Mouse (Mus musculus) megakaryocyte, embryonic 14.5 days (primary cell): ENCODE measurements around the gene Farsa. TPM values are rescaled to one million over a fixed set of nuclear protein-coding genes. Genes with fewer than 3 reads are reported as not detected.
A peak's percentile ranks its signal among the peaks of the same experiment; 100 is the strongest.

ENCODE experiments used
- H3K27me3 ChIP-seq: replicated peaks from 2 replicates; pipeline ENCODE3; 2012; ENCODE audit warnings: inconsistent platforms
- H3K36me3 ChIP-seq: replicated peaks from 2 replicates; pipeline ENCODE3; 2012; ENCODE audit warnings: low read length, inconsistent platforms, mixed read lengths
- H3K4me1 ChIP-seq: 2 replicates; pipeline ENCODE4 v1.6.1; 2012; ENCODE audit warnings: inconsistent platforms
- H3K4me3 ChIP-seq: replicated peaks from 2 replicates; pipeline ENCODE3; 2012; ENCODE audit warnings: moderate library complexity, mild to moderate bottlenecking, inconsistent platforms
- H3K9me3 ChIP-seq: 2 replicates; pipeline ENCODE4 v1.6.1; 2012; ENCODE audit warnings: inconsistent platforms
- FLI1 ChIP-seq: IDR thresholded peaks from 2 replicates; pipeline ENCODE4 v1.6.1; 2012; ENCODE audit warnings: low read length, inconsistent platforms, mixed read lengths
- GATA1 ChIP-seq: IDR thresholded peaks from 3 replicates; pipeline ENCODE4 v1.6.1; 2012; ENCODE audit warnings: mixed read lengths, low read length, inconsistent platforms, borderline replicate concordance
- polyA plus RNA-seq: library from polyadenylated mRNA; stranded (reverse); fragments of >175 nt; gene quantifications from 2 replicates; pipeline ENCODE4 v1.2.3, GENCODE M21; 2012; ENCODE audit warnings: low replicate concordance; ENCODE audit not compliant: insufficient read depth

Farsa gene
- polyA plus RNA-seq, 1 experiment, result 64.8 TPM

DNA sequence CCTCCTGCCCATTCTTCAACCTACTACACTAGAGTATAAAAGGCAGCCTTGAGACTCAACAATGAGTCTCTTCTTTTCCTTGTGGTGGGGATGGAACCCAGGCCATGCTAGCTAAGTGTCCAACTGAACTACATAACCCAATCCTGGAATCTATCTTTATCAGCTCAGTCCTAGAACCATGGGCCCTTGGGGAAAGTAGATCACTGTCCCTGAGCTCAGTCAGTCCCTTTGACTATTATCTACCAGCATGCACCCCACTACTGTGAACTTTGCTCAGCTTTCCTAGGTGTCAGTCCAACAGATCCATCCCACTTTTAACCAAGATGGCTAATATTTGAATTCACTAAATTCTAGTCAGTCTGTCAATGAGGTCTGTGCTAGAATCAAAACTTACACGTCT is 15.3 kb upstream of the Farsa start:
- H3K4me3 ChIP-seq, result no peak overlapping the region
- no peaks in the 10 kb centered on the region for H3K27me3 ChIP-seq
- H3K36me3 ChIP-seq, result peaks cover 78% of the 10 kb centered on the region
- TF ChIP-seq GATA1, result no peak
- TF ChIP-seq FLI1, result no peak
- H3K9me3 ChIP-seq, result no peaks in the 10 kb centered on the region
- H3K4me1 ChIP-seq, result peaks cover 71% of the 10 kb centered on the region

- peaks cover 51% of the 10 kb centered on the region for H3K36me3 ChIP-seq
- TF ChIP-seq FLI1, result no peak
- TF ChIP-seq GATA1, result no peak
- H3K4me1 ChIP-seq, result peaks cover 66% of the 10 kb centered on the region
- peak overlapping the region; percentile 99 for H3K4me3 ChIP-seq
- no peaks in the 10 kb centered on the region for H3K27me3 ChIP-seq
- no peaks in the 10 kb centered on the region for H3K9me3 ChIP-seq
Measured at GRCm38 (mm10) chr8:84844397-84845070, 12.3 kb upstream of the Farsa start.

GRCm38 (mm10) chr8:84845355-84846093 is 11.3 kb upstream of the Farsa start:
- TF ChIP-seq FLI1 (no peak), GATA1 (no peak)
- H3K27me3 ChIP-seq, result no peaks in the 10 kb centered on the region
- H3K4me3 ChIP-seq, result peak overlapping the region; percentile 99
- H3K9me3 ChIP-seq, result no peaks in the 10 kb centered on the region
- H3K36me3 ChIP-seq, result peaks cover 51% of the 10 kb centered on the region
- H3K4me1 ChIP-seq, result peaks cover 64% of the 10 kb centered on the region

DNA sequence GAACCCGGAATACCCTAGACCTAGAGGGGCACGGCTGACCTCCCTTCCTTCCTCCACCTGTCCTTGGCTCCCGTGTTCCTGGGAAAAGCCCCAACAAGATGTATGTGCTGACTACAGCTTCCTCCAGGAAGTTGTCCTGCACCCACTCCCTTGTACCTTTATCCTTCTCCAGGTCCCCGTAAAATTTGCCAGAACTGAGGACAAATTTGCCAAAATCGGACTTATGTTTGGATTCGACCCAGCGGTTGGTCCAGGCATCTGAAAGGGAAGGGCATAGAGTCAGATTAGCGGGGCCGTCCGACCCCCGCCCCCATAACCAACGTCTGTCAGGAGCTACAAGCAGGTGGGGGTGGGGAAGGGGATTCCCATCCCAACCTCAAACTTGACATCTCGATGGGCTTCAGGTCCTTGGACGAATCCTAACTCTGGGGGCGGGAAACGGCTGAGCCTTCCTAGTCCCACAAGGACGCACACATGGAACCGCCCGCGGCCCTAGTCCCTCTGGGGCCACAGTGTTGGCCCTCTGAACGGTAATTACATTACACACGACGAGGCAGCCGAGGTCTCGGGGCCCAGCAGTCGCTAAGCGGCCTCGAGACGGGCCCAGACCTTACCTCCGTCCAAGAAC is 10.6 kb upstream of the Farsa start:
- no peaks in the 10 kb centered on the region for H3K9me3 ChIP-seq
- H3K36me3 ChIP-seq, result peaks cover 51% of the 10 kb centered on the region
- no peaks in the 10 kb centered on the region for H3K27me3 ChIP-seq
- H3K4me1 ChIP-seq, result peaks cover 62% of the 10 kb centered on the region
- peak overlapping the region; percentile 99 for H3K4me3 ChIP-seq
- TF ChIP-seq FLI1 (no peak), GATA1 (no peak)

GRCm38 (mm10) chr8:84846722-84847572 is 9.8 kb upstream of the Farsa start, which contains the start of gene Calr:
Gene Calr, minus strand, starts transcription at chr8:84846934.
- Histone ChIP-seq H3K9me3 (no peaks in the 10 kb centered on the region), H3K4me1 (peaks cover 55% of the 10 kb centered on the region), H3K27me3 (no peaks in the 10 kb centered on the region), H3K36me3 (peaks cover 45% of the 10 kb centered on the region), H3K4me3 (peak within 1 kb of the TSS; percentile 99)
- no peak for TF ChIP-seq FLI1
- no peak for TF ChIP-seq GATA1

DNA sequence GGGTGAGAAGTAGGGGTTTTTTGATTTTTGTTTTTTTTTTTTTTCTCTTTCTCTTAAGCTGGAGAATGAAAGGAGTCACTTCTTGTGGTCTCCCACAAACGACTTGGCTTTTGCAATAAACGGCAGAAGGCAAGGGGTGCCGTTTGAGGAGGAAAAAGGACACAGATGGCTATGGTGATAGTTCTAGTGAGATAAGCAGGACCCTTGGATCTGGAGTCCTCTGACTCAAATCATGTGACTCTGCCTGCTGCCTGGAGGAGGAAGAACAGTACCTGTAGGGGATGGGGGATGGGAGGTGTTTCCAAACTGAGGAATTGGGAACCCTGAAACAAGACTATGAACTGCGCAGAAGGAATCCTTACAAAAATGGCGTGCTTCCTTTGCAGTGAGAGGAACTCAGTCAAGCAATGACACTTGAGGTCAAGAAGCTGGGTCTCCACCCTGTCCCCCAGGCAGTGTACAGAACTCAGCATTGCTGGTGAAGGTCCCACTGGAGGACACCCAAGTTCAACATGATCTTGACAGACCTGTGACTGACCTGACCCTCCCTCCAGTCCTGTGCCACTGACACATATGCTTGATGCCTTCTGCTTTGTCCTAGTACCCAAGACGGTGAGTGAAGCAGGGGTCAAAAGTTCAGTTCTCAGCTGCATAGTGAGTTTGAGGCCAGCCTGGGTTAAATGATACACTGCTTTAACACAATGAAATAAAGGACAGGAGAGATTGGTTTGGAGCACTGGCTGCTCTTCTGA is 8.9 kb upstream of the Farsa start:
- Histone ChIP-seq H3K27me3 (no peaks in the 10 kb centered on the region), H3K36me3 (peaks cover 36% of the 10 kb centered on the region)
- no peak for TF ChIP-seq FLI1
- TF ChIP-seq GATA1, result no peak

DNA sequence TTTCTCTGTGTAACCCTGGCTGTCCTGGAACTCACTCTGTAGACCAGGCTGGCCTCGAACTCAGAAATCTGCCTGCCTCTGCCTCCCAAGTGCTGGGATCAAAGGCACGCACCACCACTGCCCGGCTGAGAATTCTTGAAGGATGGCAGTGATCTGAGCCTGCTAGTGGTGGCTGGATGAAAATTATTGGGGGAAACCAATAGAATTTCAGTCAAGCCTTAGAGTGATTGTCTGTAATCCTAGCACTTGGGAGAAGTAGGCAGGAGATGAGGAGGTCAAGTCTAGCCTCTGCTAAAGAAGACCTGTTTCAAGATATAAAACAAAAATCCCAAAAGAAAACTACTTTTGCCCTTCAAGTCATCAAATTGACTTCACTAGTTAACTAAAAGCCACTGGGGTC is 355 bp upstream of the Farsa start:
- Histone ChIP-seq H3K4me3 (peak overlapping the region; percentile 96), H3K9me3 (no peaks in the 10 kb centered on the region), H3K36me3 (peaks cover 30% of the 10 kb centered on the region), H3K4me1 (peaks cover 53% of the 10 kb centered on the region), H3K27me3 (no peaks in the 10 kb centered on the region)
- no peak for TF ChIP-seq FLI1
- TF ChIP-seq GATA1, result no peak

More for the DNA sequence above, 8.9 kb upstream of the Farsa start:
- no peaks in the 10 kb centered on the region for H3K9me3 ChIP-seq
- H3K4me3 ChIP-seq, result peak overlapping the region; percentile 99
- H3K4me1 ChIP-seq, result peaks cover 47% of the 10 kb centered on the region

DNA sequence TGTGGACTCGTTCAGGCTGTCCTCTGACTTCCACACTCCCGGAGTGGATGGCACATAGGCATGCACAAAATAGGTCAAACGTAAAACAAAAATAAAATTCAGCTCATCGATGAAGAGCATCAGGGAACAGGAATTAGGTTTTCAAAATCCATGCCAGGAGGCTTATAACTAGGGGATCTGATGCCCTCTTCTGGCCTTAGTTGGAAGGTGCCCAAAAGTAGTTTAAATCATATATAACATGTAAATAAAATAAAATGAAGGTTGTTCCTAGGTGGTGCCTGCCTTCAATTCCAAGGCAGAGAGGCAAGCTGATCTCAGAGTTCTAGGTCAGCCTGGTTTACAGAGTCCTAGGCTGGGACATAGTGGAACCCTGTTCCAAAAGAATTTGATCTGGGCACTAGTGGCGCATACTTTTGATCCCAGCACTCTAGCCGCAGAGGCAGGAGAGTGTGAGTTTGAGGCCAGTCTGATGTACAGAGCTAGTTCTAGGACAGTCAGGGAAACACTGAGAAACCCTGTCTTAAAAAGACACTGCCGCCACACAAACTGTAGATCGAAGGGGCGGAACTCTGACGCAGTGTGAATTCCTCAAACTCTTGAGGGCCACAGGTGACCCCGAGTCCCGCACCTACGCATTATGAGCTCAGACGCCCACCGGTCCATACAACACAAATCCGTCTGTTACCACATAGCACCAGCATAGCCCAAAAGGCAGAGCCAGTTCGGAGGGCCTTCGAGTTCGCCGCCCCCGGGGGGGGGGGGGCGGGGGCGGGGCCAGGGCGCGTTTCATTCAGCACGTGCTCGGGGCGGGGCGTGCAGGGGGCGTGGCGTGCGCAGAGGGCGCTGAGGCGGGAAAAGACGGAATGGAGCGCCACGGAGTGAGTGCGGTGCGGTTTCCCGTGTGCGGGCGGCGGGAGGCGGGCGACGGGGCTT is 14.9 kb downstream of the Farsa start, which contains the start of gene Syce2:
Syce2 (plus strand) TSS at position 736 of the 933 bp plus-strand sequence.
- H3K4me3 ChIP-seq, result peak within 1 kb of the TSS; percentile 93
- H3K27me3 ChIP-seq, result no peaks in the 10 kb centered on the region
- no peaks in the 10 kb centered on the region for H3K9me3 ChIP-seq
- H3K36me3 ChIP-seq, result peaks cover 43% of the 10 kb centered on the region
- H3K4me1 ChIP-seq, result peaks cover 19% of the 10 kb centered on the region
- no peak for TF ChIP-seq FLI1
- no peak for TF ChIP-seq GATA1
